Mouse (Mus musculus): ENCODE results near the gene Usp24. TPM values are rescaled to one million over a fixed set of nuclear protein-coding genes. Genes with fewer than 3 reads are reported as not detected.
A peak's percentile ranks its signal among the peaks of the same experiment; 100 is the strongest.

Usp24 gene
- polyA plus RNA-seq, 1 experiment from 2014 or later, result 10.8 TPM

- Histone ChIP-seq H3K4me1 (no peaks in the 10 kb centered on the region), H3K27ac (replicated peaks) (no peak overlapping the region), H3K4me2 (replicated peaks) (no peak overlapping the region), H3K27me3 (no peaks in the 10 kb centered on the region), H3K36me3 (no peaks in the 10 kb centered on the region), H3K4me3 (no peak overlapping the region), H3K9ac (replicated peaks) (no peak overlapping the region), H3K9me3 (no peaks in the 10 kb centered on the region)
- 86% methylated on average over 7 of the region's 7 CpGs for WGBS
- no peak for ATAC-seq (ENCODE audit: low FRiP score, low read depth)
Observed at GRCm38 (mm10) chr4:106296412-106297086, 19.5 kb upstream of the Usp24 start.

DNA sequence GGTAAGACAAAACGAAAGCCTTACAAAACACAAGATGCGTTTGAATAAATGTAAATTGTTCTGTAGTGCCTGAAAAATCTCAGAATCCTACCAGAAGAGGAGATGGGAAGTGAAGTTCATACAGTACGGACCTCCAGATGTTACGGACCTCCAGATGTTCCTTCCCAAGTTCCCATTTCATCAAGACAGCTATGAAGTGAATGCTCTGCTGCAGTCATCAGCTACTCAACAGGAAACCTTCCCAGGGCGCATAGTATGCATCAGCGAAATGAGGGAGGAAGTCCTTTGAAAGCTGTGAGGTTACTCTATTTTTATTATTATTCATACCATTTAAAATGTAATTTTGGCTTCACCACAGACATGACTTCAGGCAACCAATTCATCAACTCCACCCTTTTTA is 14.7 kb upstream of the Usp24 start:
- H3K27ac ChIP-seq (replicated peaks), result no peak overlapping the region
- 87% methylated on average over 6 of the region's 6 CpGs for WGBS
- no peaks in the 10 kb centered on the region for H3K4me1 ChIP-seq
- H3K36me3 ChIP-seq, result no peaks in the 10 kb centered on the region
- no peak overlapping the region for H3K9ac ChIP-seq (replicated peaks)
- no peak overlapping the region for H3K4me3 ChIP-seq
- H3K4me2 ChIP-seq (replicated peaks), result no peak overlapping the region
- no peaks in the 10 kb centered on the region for H3K27me3 ChIP-seq
- H3K9me3 ChIP-seq, result no peaks in the 10 kb centered on the region
- ATAC-seq (ENCODE audit: low FRiP score, low read depth), result no peak

GRCm38 (mm10) chr4:106308090-106308489 is 7.9 kb upstream of the Usp24 start:
- 91% methylated on average over 3 of the region's 3 CpGs for whole genome bisulfite sequencing

DNA sequence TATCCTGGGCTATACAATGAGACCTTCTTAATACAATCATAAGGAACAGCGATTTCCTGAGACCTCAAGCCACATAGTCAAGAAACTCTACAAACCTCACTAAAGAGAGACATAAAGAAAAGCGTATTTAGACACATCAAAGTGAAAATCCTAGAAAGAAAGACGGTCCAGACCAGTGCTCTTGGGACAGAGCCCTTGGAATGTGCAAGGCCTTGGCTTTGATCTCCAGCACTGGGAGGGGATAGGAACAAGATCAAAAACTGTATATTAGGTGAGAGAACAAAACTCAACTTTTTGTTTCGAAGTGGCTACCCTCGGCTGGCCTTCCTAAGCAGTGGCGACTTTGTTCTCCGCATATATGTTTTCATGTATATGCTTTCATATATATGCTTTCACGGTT is 3.4 kb upstream of the Usp24 start:
- no peak overlapping the region for H3K9ac ChIP-seq (replicated peaks)
- WGBS, result 68% methylated on average over 8 of the region's 8 CpGs
- H3K27me3 ChIP-seq, result no peaks in the 10 kb centered on the region; the same call in 1 of the 2 replicates
- no peak for ATAC-seq (ENCODE audit: low FRiP score, low read depth)
- no peak overlapping the region for H3K4me3 ChIP-seq
- no peak overlapping the region for H3K27ac ChIP-seq (replicated peaks)
- no peak overlapping the region for H3K4me2 ChIP-seq (replicated peaks)
- peaks cover 16% of the 10 kb centered on the region for H3K4me1 ChIP-seq
- no peaks in the 10 kb centered on the region for H3K9me3 ChIP-seq
- no peaks in the 10 kb centered on the region for H3K36me3 ChIP-seq

More at GRCm38 (mm10) chr4:106308090-106308489, 7.9 kb upstream of the Usp24 start:
- no peaks in the 10 kb centered on the region for H3K36me3 ChIP-seq
- H3K27ac ChIP-seq (replicated peaks), result no peak overlapping the region
- H3K4me3 ChIP-seq, result no peak overlapping the region
- no peaks in the 10 kb centered on the region for H3K9me3 ChIP-seq
- no peak for ATAC-seq (ENCODE audit: low FRiP score, low read depth)
- no peaks in the 10 kb centered on the region for H3K27me3 ChIP-seq
- no peaks in the 10 kb centered on the region for H3K4me1 ChIP-seq
- H3K4me2 ChIP-seq (replicated peaks), result no peak overlapping the region
- H3K9ac ChIP-seq (replicated peaks), result no peak overlapping the region

GRCm38 (mm10) chr4:106313070-106313469 is 2.9 kb upstream of the Usp24 start:
- Histone ChIP-seq H3K27ac (replicated peaks) (no peak overlapping the region), H3K9ac (replicated peaks) (no peak overlapping the region), H3K9me3 (no peaks in the 10 kb centered on the region), H3K4me2 (replicated peaks) (no peak overlapping the region), H3K36me3 (no peaks in the 10 kb centered on the region), H3K27me3 (no peaks in the 10 kb centered on the region; the same call in 1 of the 2 replicates), H3K4me3 (no peak overlapping the region), H3K4me1 (peaks cover 20% of the 10 kb centered on the region)
- ATAC-seq (ENCODE audit: low FRiP score, low read depth), result no peak
- WGBS, result 87% methylated on average over 8 of the region's 8 CpGs

DNA sequence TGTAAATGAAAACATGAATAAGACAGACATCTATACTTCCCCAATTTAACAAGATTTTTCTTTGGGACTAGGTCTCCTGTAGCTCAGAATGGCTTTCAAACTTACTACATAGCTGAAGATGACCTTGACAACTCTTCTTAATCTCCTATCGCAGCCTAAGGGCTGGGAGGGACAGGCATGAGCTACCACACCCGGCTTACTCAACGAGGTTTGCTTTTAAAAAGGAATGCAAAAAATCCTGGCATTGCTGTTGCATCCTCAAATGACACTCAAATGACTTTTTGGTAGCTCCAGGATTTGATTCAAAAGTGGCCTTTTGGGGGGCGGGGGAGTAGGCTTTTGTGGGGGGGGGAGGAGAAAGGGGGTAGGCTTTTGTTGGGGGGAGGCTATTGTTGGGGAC is 2.1 kb upstream of the Usp24 start:
- ATAC-seq (ENCODE audit: low FRiP score, low read depth), result no peak
- no peak overlapping the region for H3K27ac ChIP-seq (replicated peaks)
- 51% methylated on average over 4 of the region's 4 CpGs for WGBS
- H3K36me3 ChIP-seq, result no peaks in the 10 kb centered on the region
- H3K4me2 ChIP-seq (replicated peaks), result no peak overlapping the region
- no peaks in the 10 kb centered on the region for H3K9me3 ChIP-seq
- peaks cover 27% of the 10 kb centered on the region for H3K4me1 ChIP-seq
- no peak overlapping the region for H3K9ac ChIP-seq (replicated peaks)
- H3K4me3 ChIP-seq, result no peak overlapping the region
- no peaks in the 10 kb centered on the region; the same call in 1 of the 2 replicates for H3K27me3 ChIP-seq

GRCm38 (mm10) chr4:106314291-106314690 is 1.7 kb upstream of the Usp24 start:
- Histone ChIP-seq H3K4me1 (peaks cover 30% of the 10 kb centered on the region), H3K27ac (replicated peaks) (no peak overlapping the region), H3K4me2 (replicated peaks) (no peak overlapping the region), H3K36me3 (no peaks in the 10 kb centered on the region), H3K27me3 (no peaks in the 10 kb centered on the region; the same call in 1 of the 2 replicates), H3K9ac (replicated peaks) (no peak overlapping the region), H3K4me3 (no peak overlapping the region), H3K9me3 (no peaks in the 10 kb centered on the region)
- ATAC-seq (ENCODE audit: low FRiP score, low read depth), result no peak

GRCm38 (mm10) chr4:106316351-106317178 is 552 bp downstream of the Usp24 start:
- Histone ChIP-seq H3K9ac (replicated peaks) (peak overlapping the region; percentile 98), H3K4me2 (replicated peaks) (peak overlapping the region; percentile 75), H3K27me3 (no peaks in the 10 kb centered on the region; the same call in 1 of the 2 replicates), H3K4me3 (peak overlapping the region; percentile 96), H3K27ac (replicated peaks) (peak overlapping the region; percentile 95), H3K9me3 (no peaks in the 10 kb centered on the region), H3K4me1 (peaks cover 35% of the 10 kb centered on the region), H3K36me3 (no peaks in the 10 kb centered on the region)
- ATAC-seq (ENCODE audit: low FRiP score, low read depth), result peak; percentile 80
- WGBS, result under 1% methylated on average over 70 of the region's 81 CpGs

DNA sequence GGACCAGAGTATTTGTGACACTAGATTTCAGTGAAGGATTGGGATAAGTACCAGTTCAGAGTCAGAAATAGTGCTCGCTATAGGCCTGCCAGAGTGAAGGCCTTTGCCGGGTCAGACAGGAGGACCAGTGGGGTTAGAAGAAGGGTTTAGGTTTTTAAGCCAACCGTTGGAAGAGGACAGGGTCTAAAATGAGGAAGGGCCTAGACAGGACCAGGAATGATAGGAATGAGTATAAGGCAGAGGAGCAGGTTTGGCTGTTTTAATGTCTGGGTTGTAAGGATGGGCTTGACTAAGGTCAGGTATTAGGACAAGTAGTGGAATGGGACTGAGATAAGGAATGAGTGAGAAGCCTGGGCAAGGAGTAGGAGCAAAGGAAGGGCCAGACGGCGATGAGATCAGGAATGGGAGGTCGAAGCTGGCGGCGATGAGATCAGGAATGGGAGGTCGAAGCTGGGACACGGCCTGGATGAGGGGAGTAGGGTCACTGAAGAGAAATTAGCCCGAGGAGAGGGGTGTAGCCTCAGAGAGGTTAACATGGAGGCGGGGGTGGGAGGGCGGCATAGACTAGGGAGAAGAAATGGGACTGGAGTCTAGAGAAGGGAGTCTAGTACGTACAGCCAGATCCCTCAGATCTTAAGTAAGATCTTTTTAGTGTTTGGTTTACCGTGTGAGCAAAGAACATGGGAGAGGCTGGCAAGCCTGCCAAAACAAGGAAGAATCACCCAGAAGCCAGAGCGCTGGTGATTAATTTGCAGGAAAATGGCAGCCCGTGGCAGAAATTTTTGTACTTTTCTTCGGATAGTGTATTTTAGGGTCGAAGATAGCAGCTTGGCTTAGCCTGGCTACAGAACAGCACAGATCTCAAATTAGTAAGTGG is 1.4 kb downstream of the Usp24 start:
- WGBS, result 20% methylated on average over 19 of the region's 19 CpGs
- Histone ChIP-seq H3K4me3 (peak overlapping the region; percentile 96), H3K27me3 (no peaks in the 10 kb centered on the region; the same call in 1 of the 2 replicates), H3K9me3 (no peaks in the 10 kb centered on the region), H3K27ac (replicated peaks) (no peak overlapping the region), H3K36me3 (no peaks in the 10 kb centered on the region), H3K4me2 (replicated peaks) (peak overlapping the region; percentile 75), H3K9ac (replicated peaks) (peak overlapping the region; percentile 98), H3K4me1 (peaks cover 35% of the 10 kb centered on the region)
- ATAC-seq (ENCODE audit: low FRiP score, low read depth), result peak; percentile 8; the same call in 1 of the 2 replicates

- WGBS, result 90% methylated on average over 4 of the region's 4 CpGs
- no peak overlapping the region for H3K27ac ChIP-seq (replicated peaks)
- H3K9me3 ChIP-seq, result no peaks in the 10 kb centered on the region
- no peak overlapping the region for H3K9ac ChIP-seq (replicated peaks)
- no peaks in the 10 kb centered on the region; the same call in 1 of the 2 replicates for H3K27me3 ChIP-seq
- H3K36me3 ChIP-seq, result no peaks in the 10 kb centered on the region
- peaks cover 35% of the 10 kb centered on the region for H3K4me1 ChIP-seq
- ATAC-seq (ENCODE audit: low FRiP score, low read depth), result no peak
- peak overlapping the region; percentile 75 for H3K4me2 ChIP-seq (replicated peaks)
- no peak overlapping the region for H3K4me3 ChIP-seq
Observed at GRCm38 (mm10) chr4:106318208-106318607, 2.2 kb downstream of the Usp24 start.

DNA sequence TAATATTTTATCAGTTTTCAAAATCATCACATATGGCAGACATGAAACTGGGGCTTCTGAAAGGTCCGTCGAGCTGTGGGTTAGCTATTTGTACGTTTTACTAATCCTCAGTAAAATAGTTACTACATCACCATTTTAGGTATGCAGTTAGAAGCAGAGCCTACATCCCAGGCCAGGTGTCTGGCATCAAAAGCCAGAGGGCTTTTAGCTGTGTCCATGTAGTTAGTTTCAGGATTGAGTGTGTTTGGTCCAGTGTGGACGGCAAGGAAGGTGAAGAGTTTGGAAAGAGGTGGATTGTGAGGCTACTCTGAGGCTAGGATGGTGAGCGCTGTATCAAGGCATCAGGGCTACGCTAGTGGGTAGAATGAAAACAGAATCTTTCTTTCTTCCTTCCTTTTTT is 3.0 kb downstream of the Usp24 start:
- no peaks in the 10 kb centered on the region for H3K9me3 ChIP-seq
- H3K4me2 ChIP-seq (replicated peaks), result no peak overlapping the region
- WGBS, result 92% methylated on average over 6 of the region's 6 CpGs
- H3K36me3 ChIP-seq, result no peaks in the 10 kb centered on the region
- no peaks in the 10 kb centered on the region; the same call in 1 of the 2 replicates for H3K27me3 ChIP-seq
- peaks cover 35% of the 10 kb centered on the region for H3K4me1 ChIP-seq
- no peak overlapping the region for H3K4me3 ChIP-seq
- H3K27ac ChIP-seq (replicated peaks), result no peak overlapping the region
- H3K9ac ChIP-seq (replicated peaks), result no peak overlapping the region
- no peak for ATAC-seq (ENCODE audit: low FRiP score, low read depth)

Measured in midbrain, embryonic 12.5 days (tissue).